In the genomic region with DNA sequence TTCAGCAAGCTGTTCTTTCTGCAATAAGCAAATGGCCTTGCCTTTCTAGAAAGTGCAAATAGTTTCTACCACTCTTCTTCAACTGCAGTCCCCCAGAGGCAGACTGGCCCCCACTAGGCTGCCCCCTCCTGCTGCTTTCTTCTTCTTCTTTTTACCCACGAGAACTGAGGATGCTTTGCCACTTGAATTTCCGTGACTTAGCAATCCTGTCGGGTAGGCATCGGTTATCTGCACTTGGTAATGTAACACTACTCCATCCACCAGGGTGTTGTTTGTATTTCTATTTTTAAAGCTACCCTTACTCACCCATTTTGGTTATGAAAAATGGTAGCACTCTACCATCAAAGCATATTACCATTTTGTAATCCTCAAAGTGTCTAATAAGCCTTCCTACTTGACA, we compare ENCODE assay signal across 19 mouse cellular contexts. TPM values are rescaled to one million over a fixed set of nuclear protein-coding genes. Genes with fewer than 3 reads are reported as not detected.
A peak's percentile ranks its signal among the peaks of the same experiment; 100 is the strongest.
DNase-seq lines count a peak whose midpoint lies in the region; TF ChIP-seq lines count a peak whose summit lies in the region.
"Had no signal": no experiment of that assay in that cellular context is flagged by ENCODE, and none has a peak within 500 bp of the region (broad histone marks: within the 10 kb centered on the region; RNA-seq: fewer than 3 reads in every experiment).

No protein-coding gene starts in this region.

- H3K4me3 ChIP-seq in gastrocnemius, adult 2 months = peak overlapping the region; percentile 32
- no peak overlapping the region for H3K4me3 ChIP-seq in brown adipose tissue, adult 24 weeks (ENCODE audit: insufficient read depth, low read depth, low read length)
- H3K4me3 ChIP-seq: embryonic facial prominence, embryonic 13.5 days; embryonic facial prominence, embryonic 15.5 days; erythroblast, embryonic 14.5 days; forebrain, embryonic 10.5 days; forebrain, embryonic 12.5 days had no signal

- peaks cover 28% of the 10 kb centered on the region for H3K4me1 ChIP-seq in brown adipose tissue, adult 24 weeks (ENCODE audit: control insufficient read depth, insufficient read depth, insufficient read length, low read length)

- H3K27ac ChIP-seq in gastrocnemius, adult 2 months = peak overlapping the region; percentile 92
- H3K27ac ChIP-seq in brown adipose tissue, adult 24 weeks (replicated peaks; ENCODE audit: low read depth, low read length) = 0 out of 2 replicates have a peak overlapping the region, but pooled peaks have one; percentile 40
- H3K27ac ChIP-seq: embryonic facial prominence, embryonic 13.5 days; embryonic facial prominence, embryonic 15.5 days; forebrain, embryonic 10.5 days; forebrain, embryonic 12.5 days had no signal

- no peak for TF ChIP-seq CTCF in gastrocnemius, adult 2 months (IDR thresholded peaks at IDR 0.05)

- intact Hi-C loops in gastrocnemius, adult 2 months (cut with DNase I) = no loop called here

- DNase-seq in gastrocnemius, adult 2 months = peak; percentile 49
- DNase-seq in gastrocnemius, postnatal 4 days (ENCODE audit: low spot score in 2 of 2) = no peak
- peak; percentile 62 for DNase-seq in skeletal muscle tissue, adult 2 months (ENCODE audit: low read depth, low spot score)
- DNase-seq in cerebellum, adult 11 months = no peak
- DNase-seq: adrenal gland, adult 2 months; adrenal gland, postnatal 10 days; adrenal gland, postnatal 25 days; cerebellum, adult 18-20 months; cerebellum, adult 8-10 months; cerebellum, adult 9-11 months; cerebellum, postnatal 14 days; cerebellum, postnatal 36 days; embryo, embryonic 11 days had no signal

RNA-seq across cellular contexts. Expression of gene Ppp2r1b, which starts 44.9 kb away (rescaled TPM):
- 1 to 10 TPM; 5.9 to 7.6 TPM for total RNA-seq in gastrocnemius, adult 2 months (2021)
- total RNA-seq in gastrocnemius, postnatal 4 days (2021) = 10 to 100 TPM; 16.8 to 17.7 TPM
- 35.1 and 41.6 TPM in 2 replicates for polyA plus RNA-seq in brown adipose tissue, adult 24 weeks (2012; ENCODE audit: insufficient read depth, insufficient read length, missing spikeins)

Comparison
In these comparisons a context has a peak if more than half of its experiments do, and no peak if none do; other contexts are left out.
1. DNase-seq: peak in gastrocnemius, adult 2 months (single experiment) and skeletal muscle tissue, adult 2 months (single experiment); none in gastrocnemius, postnatal 4 days (0 of 2) and cerebellum, adult 11 months (single experiment).